Mouse (Mus musculus) liver, embryonic 14.5 days (tissue): ENCODE data around the gene Rfx4.

Source experiments
- CTCF ChIP-seq: IDR thresholded peaks from 2 replicates; pipeline ENCODE4 v1.5.1; 2016; ENCODE audit warnings: antibody characterized with exemption, low read depth, control low read depth
- EP300 ChIP-seq: IDR thresholded peaks from 2 replicates; pipeline ENCODE4 v1.6.1; 2016; ENCODE audit warnings: antibody characterized with exemption, low read depth

DNA sequence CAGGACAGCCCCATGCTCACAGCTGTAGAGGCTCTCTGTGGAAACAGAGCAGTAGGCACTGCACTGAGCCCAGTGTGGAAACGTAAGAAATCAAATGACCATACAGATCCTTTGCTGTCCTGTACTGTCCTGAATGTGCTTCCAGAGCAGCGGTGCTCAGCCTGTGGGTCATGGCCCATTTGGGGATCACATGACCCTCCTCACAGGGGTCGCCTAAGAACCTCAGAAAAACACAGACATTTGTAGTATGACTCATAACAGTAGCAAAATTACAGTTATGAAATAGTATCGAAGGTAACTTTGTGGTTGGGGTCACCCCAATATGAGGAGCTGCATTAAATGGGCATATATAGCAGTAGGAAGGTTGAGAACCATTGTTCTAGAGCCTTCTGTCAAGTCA, 172.6 kb downstream of the Rfx4 start:
- no peak for TF ChIP-seq CTCF
- no peak for TF ChIP-seq EP300
